Mouse (Mus musculus) MEL (cell line): ENCODE results near the gene Egfr. TPM values are rescaled to one million over a fixed set of nuclear protein-coding genes. Genes with fewer than 3 reads are reported as not detected.

Experiments used
- DNase-seq: peaks from one replicate; pipeline ENCODE4 v3.0.0; 2011; ENCODE audit warnings: low read depth, low spot score
- H3K27ac ChIP-seq: 2 replicates; pipeline ENCODE4 v1.5.1; 2012; ENCODE audit warnings: low read depth, mild to moderate bottlenecking, control low read depth, low read length, moderate library complexity; ENCODE audit not compliant: control insufficient read depth
- H3K27me3 ChIP-seq, 2 experiments: fragments of 150-350 bp in 1 of 2; sonication (generic) in 1 of 2; 2 replicates each; pipeline ENCODE4 v1.6.1; 2012; ENCODE audit warnings: low read length in 2 of 2, mild to moderate bottlenecking in 2 of 2, improper control_type of control experiment in 1 of 2, moderate library complexity in 1 of 2; ENCODE audit not compliant: insufficient read depth in 2 of 2, control insufficient read depth in 1 of 2
- H3K36me3 ChIP-seq, 2 experiments: 2 replicates each; pipeline ENCODE4 v1.6.1; 2012 to 2014; ENCODE audit warnings: low read length in 2 of 2, improper control_type of control experiment in 1 of 2, inconsistent platforms in 1 of 2, mild to moderate bottlenecking in 1 of 2; ENCODE audit not compliant: insufficient read depth in 2 of 2, control insufficient read depth in 1 of 2
- H3K4me1 ChIP-seq, 2 experiments: fragments of 150-350 bp in 1 of 2; sonication (generic) in 1 of 2; 2 replicates each; pipeline ENCODE4 v1.6.1; 2012; ENCODE audit warnings: low read length in 2 of 2, improper control_type of control experiment in 1 of 2, mild to moderate bottlenecking in 1 of 2; ENCODE audit not compliant: insufficient read depth in 2 of 2, control insufficient read depth in 1 of 2
- H3K4me3 ChIP-seq, 2 experiments: fragments of 150-350 bp in 1 of 2; sonication (generic) in 1 of 2; 2 replicates each; pipeline ENCODE4 v1.5.1; 2012; ENCODE audit warnings: low read depth in 2 of 2, low read length in 2 of 2, mild to moderate bottlenecking in 2 of 2, moderate library complexity in 2 of 2, control low read depth in 1 of 2, improper control_type of control experiment in 1 of 2; ENCODE audit not compliant: control insufficient read depth in 1 of 2, insufficient read depth in 1 of 2
- H3K79me2 ChIP-seq: 2 replicates; pipeline ENCODE4 v1.6.1; 2012; ENCODE audit warnings: mild to moderate bottlenecking, low read length, moderate library complexity; ENCODE audit not compliant: control insufficient read depth, poor library complexity, insufficient read depth
- H3K9ac ChIP-seq: 2 replicates; pipeline ENCODE4 v1.6.1; 2012; ENCODE audit warnings: low read depth, mild to moderate bottlenecking, control low read depth, low read length, moderate library complexity; ENCODE audit not compliant: control insufficient read depth, poor library complexity, severe bottlenecking
- H3K9me3 ChIP-seq: fragments of 150-350 bp; sonication (generic); replicated peaks from 2 replicates; pipeline ENCODE4 v1.6.1; 2012; ENCODE audit warnings: mild to moderate bottlenecking, low read length, improper control_type of control experiment, moderate library complexity; ENCODE audit not compliant: insufficient read depth
- CHD2 ChIP-seq: IDR thresholded peaks from 2 replicates; pipeline ENCODE4 v1.6.1; 2011; ENCODE audit warnings: low read length, improper control_type of control experiment
- CTCF ChIP-seq, 3 experiments: IDR thresholded peaks in 2 of 3; conservative IDR thresholded peaks in 1 of 3; 2 replicates each; pipeline ENCODE4 v1.5.1; 2011 to 2012; ENCODE audit warnings: low read length in 3 of 3, low read depth in 2 of 3, mild to moderate bottlenecking in 2 of 3, improper control_type of control experiment in 1 of 3, inconsistent platforms in 1 of 3, mixed read lengths in 1 of 3, moderate library complexity in 1 of 3; ENCODE audit not compliant: control insufficient read depth in 1 of 3, insufficient read depth in 1 of 3, poor library complexity in 1 of 3, severe bottlenecking in 1 of 3
- EP300 ChIP-seq, 2 experiments: IDR thresholded peaks; 2 replicates each; pipeline ENCODE4 v1.6.1; 2011; ENCODE audit warnings: improper control_type of control experiment in 2 of 2, low read length in 2 of 2, low read depth in 1 of 2, mild to moderate bottlenecking in 1 of 2
- NRF1 ChIP-seq: IDR thresholded peaks from 2 replicates; pipeline ENCODE4 v1.6.1; 2014; ENCODE audit warnings: low read depth, mild to moderate bottlenecking, inconsistent platforms, low read length, improper control_type of control experiment, moderate library complexity; ENCODE audit not compliant: poor library complexity, insufficient read depth, severe bottlenecking
- POLR2A ChIP-seq, 2 experiments: IDR thresholded peaks; 2 replicates each; pipeline ENCODE4 v1.6.1; 2011 to 2012; ENCODE audit warnings: low read length in 2 of 2, mild to moderate bottlenecking in 2 of 2, control low read depth in 1 of 2, improper control_type of control experiment in 1 of 2, low read depth in 1 of 2, moderate library complexity in 1 of 2; ENCODE audit not compliant: control insufficient read depth in 1 of 2, insufficient read depth in 1 of 2, poor library complexity in 1 of 2
- RCOR1 ChIP-seq: IDR thresholded peaks from 2 replicates; pipeline ENCODE4 v1.6.1; 2012; ENCODE audit warnings: low read depth, mild to moderate bottlenecking, inconsistent platforms, low read length, improper control_type of control experiment
- SMC3 ChIP-seq: IDR thresholded peaks from 2 replicates; pipeline ENCODE4 v1.6.1; 2011; ENCODE audit warnings: low read depth, low read length, improper control_type of control experiment
- TCF12 ChIP-seq: IDR thresholded peaks from 2 replicates; pipeline ENCODE4 v1.6.1; 2014; ENCODE audit warnings: low read depth, mild to moderate bottlenecking, inconsistent platforms, low read length, improper control_type of control experiment, moderate library complexity
- ZMIZ1 ChIP-seq: IDR thresholded peaks from 2 replicates; pipeline ENCODE4 v1.6.1; 2012; ENCODE audit warnings: low read depth, mild to moderate bottlenecking, inconsistent platforms, low read length, improper control_type of control experiment, moderate library complexity
- ZNF384 ChIP-seq: IDR thresholded peaks from 2 replicates; pipeline ENCODE4 v1.6.1; 2012; ENCODE audit warnings: low read depth, mild to moderate bottlenecking, inconsistent platforms, low read length, improper control_type of control experiment
- polyA plus RNA-seq, 2 experiments: library from polyadenylated mRNA; stranded (reverse) in 1 of 2; unstranded in 1 of 2; fragments of >175 nt in 1 of 2; fragments of >200 nt in 1 of 2; gene quantifications; 2 replicates each; pipeline versions ENCODE4 v1.2.1 to v1.2.4; 2012; ENCODE audit warnings: low replicate concordance in 2 of 2, low read depth in 1 of 2; ENCODE audit not compliant: insufficient read length in 2 of 2, insufficient read depth in 1 of 2, missing spikeins in 1 of 2
- total RNA-seq: library from RNA; depleted of rRNA; stranded (reverse); fragments of 300-350 nt; gene quantifications from 2 replicates; pipeline ENCODE4 v1.2.3, GENCODE M21; 2012

The Egfr gene
- total and polyA plus RNA-seq, 3 experiments, result not detected

- Histone ChIP-seq H3K79me2 (no peaks in the 10 kb centered on the region), H3K27me3 (no peaks in the 10 kb centered on the region; a peak in 1 of 4 replicates), H3K27ac (no peak overlapping the region), H3K36me3 (no peaks in the 10 kb centered on the region), H3K9me3 (no peaks in the 10 kb centered on the region), H3K4me3 (no peak overlapping the region), H3K4me1 (no peaks in the 10 kb centered on the region), H3K9ac (no peak overlapping the region)
- TF ChIP-seq CHD2, result no peak
- no peak for TF ChIP-seq SMC3
- no peak for TF ChIP-seq EP300 (IDR thresholded peaks at IDR 0.05; ENCODE audit: low read depth in 1 of 2, low read length in 2 of 2)
- TF ChIP-seq RCOR1, result no peak
- no peak for DNase-seq
These were observed 58.1 kb downstream of the Egfr start for GRCm38 (mm10) chr11:16810086-16810485.

DNA sequence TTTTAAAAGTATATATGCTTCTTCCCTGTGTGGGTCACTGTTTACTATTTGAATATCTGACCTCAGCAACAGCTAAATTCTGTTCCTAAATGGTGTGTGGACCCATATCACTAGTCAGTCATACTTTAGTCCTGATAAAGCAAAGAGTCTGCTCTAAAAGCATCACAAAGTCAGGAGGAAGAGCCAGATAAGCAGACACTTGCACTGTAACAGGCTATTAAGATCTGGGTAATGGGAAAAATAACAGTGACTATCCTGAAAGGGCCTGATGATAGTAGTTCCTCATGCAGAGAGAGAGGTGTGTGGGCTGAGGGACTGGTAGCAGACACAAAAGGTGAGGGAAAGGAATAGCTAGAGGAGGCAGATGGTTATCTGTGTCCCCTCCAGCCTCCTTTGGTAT, 61.3 kb downstream of the Egfr start:
- no peaks in the 10 kb centered on the region for H3K9me3 ChIP-seq
- H3K9ac ChIP-seq, result no peak overlapping the region
- TF ChIP-seq TCF12 (0 out of 2 replicates have a peak, but pooled peaks have one; percentile 34), CTCF (IDR thresholded peaks at IDR 0.05 in 2 of 3, conservative IDR thresholded peaks at IDR 0.05 in 1 of 3; ENCODE audit: control insufficient read depth in 1 of 3, insufficient read depth in 1 of 3, low read depth in 2 of 3, low read length in 3 of 3, poor library complexity in 1 of 3, severe bottlenecking in 1 of 3) (no peak), EP300 (IDR thresholded peaks at IDR 0.05; ENCODE audit: low read depth in 1 of 2, low read length in 2 of 2) (peak; percentile 42 to 46; a peak in 3 of 4 replicates)
- no peaks in the 10 kb centered on the region for H3K4me1 ChIP-seq
- DNase-seq, result peak; percentile 25
- no peaks in the 10 kb centered on the region for H3K36me3 ChIP-seq
- H3K79me2 ChIP-seq, result no peaks in the 10 kb centered on the region
- no peak overlapping the region for H3K4me3 ChIP-seq
- no peaks in the 10 kb centered on the region; a peak in 2 of 4 replicates for H3K27me3 ChIP-seq
- no peak overlapping the region for H3K27ac ChIP-seq

- Histone ChIP-seq H3K4me3 (no peak overlapping the region), H3K4me1 (no peaks in the 10 kb centered on the region), H3K79me2 (no peaks in the 10 kb centered on the region), H3K36me3 (no peaks in the 10 kb centered on the region), H3K9me3 (no peaks in the 10 kb centered on the region), H3K27ac (no peak overlapping the region)
- no peak for DNase-seq
- no peak for TF ChIP-seq POLR2A (IDR thresholded peaks at IDR 0.05; ENCODE audit: control insufficient read depth in 1 of 2, insufficient read depth in 1 of 2, low read depth in 1 of 2, low read length in 2 of 2, poor library complexity in 1 of 2)
- no peak for TF ChIP-seq ZMIZ1
- TF ChIP-seq ZNF384, result no peak
- TF ChIP-seq CTCF (IDR thresholded peaks at IDR 0.05 in 2 of 3, conservative IDR thresholded peaks at IDR 0.05 in 1 of 3; ENCODE audit: control insufficient read depth in 1 of 3, insufficient read depth in 1 of 3, low read depth in 2 of 3, low read length in 3 of 3, poor library complexity in 1 of 3, severe bottlenecking in 1 of 3), result no peak
- no peak for TF ChIP-seq NRF1
- TF ChIP-seq, all 39 proteins: peak for 0
- H3K27me3 ChIP-seq, result peaks cover 0 to 5% of the 10 kb centered on the region in 2 experiments; a peak in 2 of 4 replicates
- H3K9ac ChIP-seq, result no peak overlapping the region
These were observed 64.4 kb downstream of the Egfr start for GRCm38 (mm10) chr11:16816414-16816813.
